Mouse (Mus musculus) brain, embryonic 14.5 days (tissue): ENCODE data around the gene Trpm3.

Experiments
- CTCF ChIP-seq: fragments of 200-500 bp; IDR thresholded peaks from 2 replicates; pipeline ENCODE4 v1.5.1; 2012; ENCODE audit warnings: inconsistent platforms, mild to moderate bottlenecking, moderate library complexity, borderline replicate concordance; ENCODE audit not compliant: insufficient read depth, insufficient read length; ENCODE audit errors: extremely low read depth
- POLR2A ChIP-seq: fragments of 200-500 bp; IDR thresholded peaks from 2 replicates; pipeline ENCODE4 v1.6.1; 2012; ENCODE audit warnings: mild to moderate bottlenecking, inconsistent platforms, borderline replicate concordance; ENCODE audit not compliant: poor library complexity, insufficient read depth, insufficient read length, severe bottlenecking; ENCODE audit errors: extremely low read depth

DNA sequence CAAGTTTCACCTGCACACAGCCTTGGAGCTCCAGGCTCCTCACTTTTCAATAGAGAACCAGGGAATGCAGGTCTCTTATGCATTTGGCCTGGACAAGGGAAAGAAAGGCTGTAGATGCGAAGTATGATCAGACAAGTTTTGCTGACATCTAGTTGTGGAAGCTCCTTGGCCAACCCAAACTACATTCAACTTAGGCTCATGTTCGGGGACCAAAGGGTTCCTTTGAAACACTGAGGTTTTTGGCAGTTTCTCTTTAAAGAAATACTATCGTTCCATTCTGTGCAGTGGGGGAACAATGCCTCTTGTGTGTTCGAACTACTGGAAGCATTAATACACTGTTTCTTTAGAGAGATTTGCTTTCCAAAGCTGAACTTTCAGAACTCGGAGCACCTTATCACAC is 553.1 kb downstream of the Trpm3 start:
- TF ChIP-seq POLR2A (no peak), CTCF (no peak)
